Mouse (Mus musculus): ENCODE data around the gene Synm. TPM values are rescaled to one million over a fixed set of nuclear protein-coding genes. Genes with fewer than 3 reads are reported as not detected.

The Synm gene
- total RNA-seq, 1 experiment = 2.1 TPM

DNA sequence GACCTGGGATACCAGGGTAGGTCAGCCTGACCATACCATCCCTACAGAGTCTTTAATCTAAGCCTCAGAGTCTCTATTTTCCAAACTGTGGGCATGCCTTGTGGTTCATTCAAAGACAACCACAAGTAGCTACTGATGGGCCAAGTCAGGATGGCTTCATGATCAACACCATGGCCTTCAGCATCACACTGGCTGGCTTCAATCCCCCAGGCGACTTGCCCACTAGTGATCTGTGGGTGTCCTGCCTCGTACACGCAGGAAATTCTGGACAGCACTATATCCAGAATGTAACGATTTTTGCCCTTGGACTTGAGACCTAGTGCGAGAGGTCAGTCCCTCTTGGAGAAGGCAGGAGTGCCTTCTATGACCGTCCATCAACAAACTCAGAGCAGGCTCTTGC lies 41.0 kb upstream of the Synm start:
- no peaks in the 10 kb centered on the region for H3K9me3 ChIP-seq (ENCODE audit: control insufficient read depth, insufficient read depth, low read depth, low read length)
- no peak for DNase-seq (ENCODE audit: low read depth, low spot score)
- peaks cover 0 to 9% of the 10 kb centered on the region in 2 experiments; a peak in 2 of 4 replicates for H3K4me1 ChIP-seq (ENCODE audit: control insufficient read depth in 2 of 2, insufficient read depth in 2 of 2, low read length in 2 of 2, poor library complexity in 1 of 2)
- no peaks in the 10 kb centered on the region for H3K36me3 ChIP-seq (ENCODE audit: control insufficient read depth, insufficient read depth, low read length, poor library complexity, severe bottlenecking)
- no peak overlapping the region for H3K4me3 ChIP-seq (ENCODE audit: insufficient read depth in 1 of 2, low read depth in 1 of 2, low read length in 2 of 2, poor library complexity in 1 of 2, severe bottlenecking in 1 of 2)
- TF ChIP-seq ZC3H11A (IDR thresholded peaks at IDR 0.05; ENCODE audit: borderline replicate concordance, low read depth, low read length) (no peak), MAFK (IDR thresholded peaks at IDR 0.05; ENCODE audit: insufficient read depth, low read depth, low read length) (no peak), CHD2 (IDR thresholded peaks at IDR 0.05; ENCODE audit: low read depth, low read length) (no peak), ZNF384 (IDR thresholded peaks at IDR 0.05; ENCODE audit: low read depth, low read length) (no peak), HCFC1 (IDR thresholded peaks at IDR 0.05; ENCODE audit: borderline replicate concordance, insufficient read depth, low read length) (no peak)
- H3K27ac ChIP-seq (ENCODE audit: insufficient read depth, low read depth, low read length, poor library complexity, severe bottlenecking) = no peak overlapping the region
- H3K9ac ChIP-seq (ENCODE audit: insufficient read depth, low read depth, low read length, poor library complexity, severe bottlenecking) = no peak overlapping the region
- in situ Hi-C loops (cut with MboI; ENCODE audit: low sequenced_read_pairs in 2 of 2, unreplicated experiment in 2 of 2) = loop anchor here in 1 of 2 experiments (10.0 kb wide), 1 partner anchor 144 kb away; no protein-coding TSS in a partner anchor

DNA sequence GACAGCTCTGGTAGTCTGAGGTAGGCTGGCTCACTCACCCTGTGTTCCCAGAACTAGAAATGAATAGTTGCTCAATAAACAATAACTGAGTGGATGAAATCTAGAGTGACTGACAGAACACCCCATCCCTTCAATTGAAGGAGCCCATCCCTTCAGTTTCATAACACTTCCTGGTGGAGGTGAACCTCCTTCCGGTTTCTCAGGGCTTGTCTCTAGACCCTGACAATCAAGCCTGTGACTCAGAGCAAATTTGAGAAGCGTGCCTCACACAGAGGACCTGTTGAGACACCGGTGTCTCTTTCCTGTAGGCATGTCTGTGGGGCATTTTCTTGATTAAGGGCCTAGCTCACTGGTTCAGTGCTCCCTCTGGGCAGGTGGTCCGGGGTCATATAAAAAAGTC lies 38.9 kb upstream of the Synm start:
- peaks cover 0 to 4% of the 10 kb centered on the region in 2 experiments; a peak in 1 of 4 replicates for H3K4me1 ChIP-seq (ENCODE audit: control insufficient read depth in 2 of 2, insufficient read depth in 2 of 2, low read length in 2 of 2, poor library complexity in 1 of 2)
- H3K9ac ChIP-seq (ENCODE audit: insufficient read depth, low read depth, low read length, poor library complexity, severe bottlenecking) = no peak overlapping the region
- TF ChIP-seq ZNF384 (IDR thresholded peaks at IDR 0.05; ENCODE audit: low read depth, low read length) (no peak), CHD2 (IDR thresholded peaks at IDR 0.05; ENCODE audit: low read depth, low read length) (no peak), MAFK (IDR thresholded peaks at IDR 0.05; ENCODE audit: insufficient read depth, low read depth, low read length) (no peak), HCFC1 (IDR thresholded peaks at IDR 0.05; ENCODE audit: borderline replicate concordance, insufficient read depth, low read length) (no peak), ZC3H11A (IDR thresholded peaks at IDR 0.05; ENCODE audit: borderline replicate concordance, low read depth, low read length) (no peak)
- no peaks in the 10 kb centered on the region for H3K36me3 ChIP-seq (ENCODE audit: control insufficient read depth, insufficient read depth, low read length, poor library complexity, severe bottlenecking)
- H3K9me3 ChIP-seq (ENCODE audit: control insufficient read depth, insufficient read depth, low read depth, low read length) = no peaks in the 10 kb centered on the region
- DNase-seq (ENCODE audit: low read depth, low spot score) = no peak
- no peak overlapping the region for H3K4me3 ChIP-seq (ENCODE audit: insufficient read depth in 1 of 2, low read depth in 1 of 2, low read length in 2 of 2, poor library complexity in 1 of 2, severe bottlenecking in 1 of 2)
- in situ Hi-C loops (cut with MboI; ENCODE audit: low sequenced_read_pairs in 2 of 2, unreplicated experiment in 2 of 2) = loop anchor here (25.0 kb wide), 3 partner anchors 339 to 564 kb away; no protein-coding TSS in a partner anchor
- no peak overlapping the region for H3K27ac ChIP-seq (ENCODE audit: insufficient read depth, low read depth, low read length, poor library complexity, severe bottlenecking)

DNA sequence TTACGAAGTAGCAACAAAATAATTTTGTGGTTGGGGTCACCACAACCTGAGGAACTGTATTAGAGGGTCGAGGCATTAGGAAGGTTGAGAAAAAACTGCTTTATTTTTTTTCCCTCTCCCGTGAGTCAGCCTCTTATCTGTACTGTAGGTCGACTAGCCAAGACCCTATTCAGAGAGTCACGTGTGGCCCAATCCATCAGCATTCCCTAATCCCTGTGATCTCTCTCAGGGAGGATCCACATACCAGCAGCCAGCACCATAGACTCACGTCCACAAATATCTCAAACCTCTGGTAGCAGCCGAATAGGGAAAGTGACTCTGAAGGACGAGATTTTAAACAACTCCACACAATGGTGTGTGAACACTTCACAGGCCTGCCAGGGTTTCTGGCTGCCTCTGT lies 37.5 kb upstream of the Synm start:
- in situ Hi-C loops (cut with MboI; ENCODE audit: low sequenced_read_pairs in 2 of 2, unreplicated experiment in 2 of 2) = loop anchor here (25.0 kb wide), 3 partner anchors 340 to 565 kb away; no protein-coding TSS in a partner anchor

DNA sequence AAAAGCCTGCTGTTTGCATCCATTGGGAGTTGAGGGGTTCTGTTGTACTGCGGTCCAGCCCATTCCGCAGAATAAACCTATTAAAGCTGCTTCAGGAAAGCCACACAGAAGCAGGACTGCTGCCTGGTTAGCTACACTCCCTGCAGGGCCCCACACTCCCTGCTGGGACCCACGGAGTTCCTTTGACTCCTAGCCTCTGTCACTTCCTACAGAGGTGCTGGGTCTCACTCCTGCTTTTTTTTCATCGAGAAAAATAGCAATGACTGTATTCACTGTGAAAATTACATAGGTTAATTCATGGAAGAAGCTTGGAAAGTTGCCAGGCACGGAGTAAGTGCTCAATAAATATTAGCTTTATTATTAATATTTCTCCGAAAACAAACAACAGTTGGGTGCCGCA lies 33.9 kb upstream of the Synm start:
- no peaks in the 10 kb centered on the region for H3K9me3 ChIP-seq (ENCODE audit: control insufficient read depth, insufficient read depth, low read depth, low read length)
- TF ChIP-seq MAFK (IDR thresholded peaks at IDR 0.05; ENCODE audit: insufficient read depth, low read depth, low read length) (no peak), ZC3H11A (IDR thresholded peaks at IDR 0.05; ENCODE audit: borderline replicate concordance, low read depth, low read length) (no peak), HCFC1 (IDR thresholded peaks at IDR 0.05; ENCODE audit: borderline replicate concordance, insufficient read depth, low read length) (no peak), ZNF384 (IDR thresholded peaks at IDR 0.05; ENCODE audit: low read depth, low read length) (no peak), CHD2 (IDR thresholded peaks at IDR 0.05; ENCODE audit: low read depth, low read length) (no peak)
- H3K4me3 ChIP-seq (ENCODE audit: insufficient read depth in 1 of 2, low read depth in 1 of 2, low read length in 2 of 2, poor library complexity in 1 of 2, severe bottlenecking in 1 of 2) = no peak overlapping the region
- in situ Hi-C loops (cut with MboI; ENCODE audit: low sequenced_read_pairs in 2 of 2, unreplicated experiment in 2 of 2) = loop anchor here (25.0 kb wide), 3 partner anchors 344 to 569 kb away; no protein-coding TSS in a partner anchor
- no peaks in the 10 kb centered on the region for H3K4me1 ChIP-seq (ENCODE audit: control insufficient read depth in 2 of 2, insufficient read depth in 2 of 2, low read length in 2 of 2, poor library complexity in 1 of 2)
- no peak for DNase-seq (ENCODE audit: low read depth, low spot score)
- H3K36me3 ChIP-seq (ENCODE audit: control insufficient read depth, insufficient read depth, low read length, poor library complexity, severe bottlenecking) = no peaks in the 10 kb centered on the region
- no peak overlapping the region for H3K9ac ChIP-seq (ENCODE audit: insufficient read depth, low read depth, low read length, poor library complexity, severe bottlenecking)
- no peak overlapping the region for H3K27ac ChIP-seq (ENCODE audit: insufficient read depth, low read depth, low read length, poor library complexity, severe bottlenecking)

More for the DNA sequence above, 37.5 kb upstream of the Synm start:
- Histone ChIP-seq H3K9me3 (ENCODE audit: control insufficient read depth, insufficient read depth, low read depth, low read length) (no peaks in the 10 kb centered on the region), H3K9ac (ENCODE audit: insufficient read depth, low read depth, low read length, poor library complexity, severe bottlenecking) (no peak overlapping the region), H3K27ac (ENCODE audit: insufficient read depth, low read depth, low read length, poor library complexity, severe bottlenecking) (no peak overlapping the region), H3K4me3 (ENCODE audit: insufficient read depth in 1 of 2, low read depth in 1 of 2, low read length in 2 of 2, poor library complexity in 1 of 2, severe bottlenecking in 1 of 2) (no peak overlapping the region), H3K36me3 (ENCODE audit: control insufficient read depth, insufficient read depth, low read length, poor library complexity, severe bottlenecking) (no peaks in the 10 kb centered on the region), H3K4me1 (ENCODE audit: control insufficient read depth in 2 of 2, insufficient read depth in 2 of 2, low read length in 2 of 2, poor library complexity in 1 of 2) (no peaks in the 10 kb centered on the region)
- no peak for DNase-seq (ENCODE audit: low read depth, low spot score)
- TF ChIP-seq CHD2 (IDR thresholded peaks at IDR 0.05; ENCODE audit: low read depth, low read length) (no peak), MAFK (IDR thresholded peaks at IDR 0.05; ENCODE audit: insufficient read depth, low read depth, low read length) (no peak), ZC3H11A (IDR thresholded peaks at IDR 0.05; ENCODE audit: borderline replicate concordance, low read depth, low read length) (no peak), ZNF384 (IDR thresholded peaks at IDR 0.05; ENCODE audit: low read depth, low read length) (no peak), HCFC1 (IDR thresholded peaks at IDR 0.05; ENCODE audit: borderline replicate concordance, insufficient read depth, low read length) (no peak)
